Mouse (Mus musculus): ENCODE data around the gene Parp9. TPM values are rescaled to one million over a fixed set of nuclear protein-coding genes. Genes with fewer than 3 reads are reported as not detected.
"Not testable (repeated sequence)": the region's sequence is repeated elsewhere in the genome, so short reads cannot be mapped to it uniquely, and the experiment has no call there.

The Parp9 gene
- polyA plus RNA-seq (2015; fragmentation: Nextera tagmentation; extraction: Ambion mirVana), result 6.8 and 8.8 TPM in 2 replicates

DNA sequence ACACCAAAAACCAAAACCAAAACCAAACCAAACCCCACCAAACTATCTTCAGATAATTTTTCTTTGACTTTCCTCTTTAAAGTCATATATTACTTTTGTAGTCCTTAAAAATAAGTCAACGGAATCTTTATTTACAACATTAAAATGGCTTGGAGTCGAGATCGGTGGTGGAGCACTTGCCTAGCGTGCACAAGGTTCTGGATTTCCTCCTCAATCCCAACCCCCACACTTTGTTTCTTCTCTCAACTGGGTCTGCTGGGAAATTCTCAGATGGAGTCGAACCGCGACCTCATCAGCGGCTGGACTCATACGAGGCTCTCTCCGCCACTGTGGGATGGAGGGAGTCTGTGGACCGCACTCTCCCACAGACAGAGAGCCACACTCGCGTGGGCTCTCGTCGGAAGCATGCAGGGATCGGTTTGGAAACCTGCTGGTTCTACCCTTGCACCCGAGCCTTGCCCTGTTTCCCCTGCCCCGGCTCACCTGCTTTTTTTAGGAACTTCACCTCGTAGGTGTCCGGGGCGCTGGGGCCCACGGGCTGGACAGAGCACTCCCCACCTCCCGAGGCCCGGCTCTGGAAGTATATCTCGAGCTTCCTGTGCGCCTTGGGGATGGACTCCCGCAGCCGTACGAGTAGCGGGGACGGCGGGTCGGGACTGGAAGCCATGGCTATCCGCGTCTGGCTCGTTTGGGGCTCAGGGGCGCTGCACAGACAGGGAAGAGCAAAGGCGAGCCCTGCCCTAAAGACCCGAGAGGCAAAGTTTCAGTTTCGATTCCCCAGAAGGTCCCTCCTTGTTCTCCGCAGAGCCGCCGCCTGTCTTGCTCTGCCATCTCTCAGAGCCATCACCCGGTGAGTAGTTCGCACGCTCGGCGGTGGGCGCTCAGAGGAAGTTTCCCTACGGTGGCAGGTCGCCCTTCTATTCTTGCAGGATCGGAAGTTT, at the start of gene Parp9, which contains the start of gene Dtx3l:
Parp9 (plus strand) TSS at position 260 of the 941 bp plus-strand sequence.
Dtx3l (minus strand) TSS at position 941 of the 941 bp plus-strand sequence.
- peak within 1 kb of the TSS; percentile 86 for H3K9ac ChIP-seq
- peaks cover 6% of the 10 kb centered on the region; the same call in 1 of the 2 replicates for H3K36me3 ChIP-seq
- H3K4me1 ChIP-seq (replicated peaks), result peaks cover 26% of the 10 kb centered on the region
- no peaks in the 10 kb centered on the region for H3K9me3 ChIP-seq (replicated peaks)
- peak within 1 kb of the TSS; percentile 68 for H3K27ac ChIP-seq
- peak within 1 kb of the TSS; percentile 86 for H3K4me3 ChIP-seq (replicated peaks)
- WGBS (ENCODE audit: insufficient replicate concordance), result under 1% methylated on average over 52 of the region's 52 CpGs
- DNase-seq (peak; percentile 59), ATAC-seq (ENCODE audit: low read depth) (peak; percentile 82)
- no peaks in the 10 kb centered on the region for H3K27me3 ChIP-seq
- peak within 1 kb of the TSS; percentile 92 for H3K4me2 ChIP-seq

- Histone ChIP-seq H3K4me2 (no peak overlapping the region), H3K4me3 (replicated peaks) (no peak overlapping the region), H3K36me3 (no peaks in the 10 kb centered on the region), H3K4me1 (replicated peaks) (no peaks in the 10 kb centered on the region), H3K27me3 (no peaks in the 10 kb centered on the region), H3K27ac (no peak overlapping the region), H3K9ac (no peak overlapping the region), H3K9me3 (replicated peaks) (no peaks in the 10 kb centered on the region)
- WGBS (ENCODE audit: insufficient replicate concordance), result 77% methylated on average over 5 of the region's 5 CpGs
- DNase-seq, result no peak
- no peak for ATAC-seq (ENCODE audit: low read depth)
Observed at GRCm38 (mm10) chr16:35888910-35889309, 49.4 kb upstream of the Parp9 start.

DNA sequence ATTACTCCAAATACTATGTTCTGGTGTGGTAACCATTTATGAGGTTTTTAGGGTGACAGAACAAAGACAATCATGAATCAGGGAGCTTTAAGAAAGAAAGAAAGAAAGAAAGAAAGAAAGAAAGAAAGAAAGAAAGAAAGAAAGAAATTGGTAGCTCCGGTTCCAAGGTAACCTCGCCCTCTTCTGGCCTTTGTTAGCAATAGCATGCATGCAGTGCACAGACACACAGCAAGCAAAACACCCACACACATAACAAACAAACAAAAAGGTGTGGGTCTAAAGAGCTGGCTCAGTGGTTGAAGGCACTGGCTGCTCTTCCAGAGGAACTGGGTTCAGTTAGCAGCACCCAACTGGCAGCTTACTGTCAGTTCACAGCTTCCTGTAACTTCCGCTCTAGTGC, 47.6 kb upstream of the Parp9 start:
- ATAC-seq (ENCODE audit: low read depth) (no peak), DNase-seq (no peak)
- no peak overlapping the region for H3K4me2 ChIP-seq
- H3K27ac ChIP-seq, result no peak overlapping the region
- H3K27me3 ChIP-seq, result no peaks in the 10 kb centered on the region
- no peak overlapping the region for H3K9ac ChIP-seq
- no peaks in the 10 kb centered on the region for H3K9me3 ChIP-seq (replicated peaks)
- H3K4me1 ChIP-seq (replicated peaks), result no peaks in the 10 kb centered on the region
- 64% methylated on average over 3 of the region's 3 CpGs for WGBS (ENCODE audit: insufficient replicate concordance)
- H3K36me3 ChIP-seq, result no peaks in the 10 kb centered on the region
- no peak overlapping the region for H3K4me3 ChIP-seq (replicated peaks)

GRCm38 (mm10) chr16:35891603-35892002, 46.7 kb upstream of the Parp9 start:
- WGBS (ENCODE audit: insufficient replicate concordance), result 66% methylated on average over 5 of the region's 5 CpGs
- not testable (repeated sequence) for H3K9ac ChIP-seq

GRCm38 (mm10) chr16:35894997-35895396, 43.3 kb upstream of the Parp9 start:
- 54% methylated on average over 6 of the region's 6 CpGs for WGBS (ENCODE audit: insufficient replicate concordance)
- ATAC-seq (ENCODE audit: low read depth) (no peak), DNase-seq (no peak)
- Histone ChIP-seq H3K27me3 (no peaks in the 10 kb centered on the region), H3K9ac (no peak overlapping the region), H3K9me3 (replicated peaks) (no peaks in the 10 kb centered on the region), H3K4me1 (replicated peaks) (no peaks in the 10 kb centered on the region), H3K4me3 (replicated peaks) (no peak overlapping the region), H3K4me2 (no peak overlapping the region), H3K27ac (no peak overlapping the region), H3K36me3 (no peaks in the 10 kb centered on the region)

More at GRCm38 (mm10) chr16:35891603-35892002, 46.7 kb upstream of the Parp9 start:
- not testable (repeated sequence) for H3K4me1 ChIP-seq (replicated peaks); H3K36me3 ChIP-seq; H3K9me3 ChIP-seq (replicated peaks); DNase-seq; H3K27me3 ChIP-seq; H3K4me2 ChIP-seq; H3K27ac ChIP-seq; ATAC-seq (ENCODE audit: low read depth); H3K4me3 ChIP-seq (replicated peaks)

GRCm38 (mm10) chr16:35900541-35900940, 37.7 kb upstream of the Parp9 start:
- Histone ChIP-seq H3K4me2 (no peak overlapping the region), H3K27me3 (no peaks in the 10 kb centered on the region), H3K4me3 (replicated peaks) (no peak overlapping the region), H3K36me3 (no peaks in the 10 kb centered on the region), H3K9ac (no peak overlapping the region), H3K9me3 (replicated peaks) (no peaks in the 10 kb centered on the region), H3K4me1 (replicated peaks) (peaks cover 13% of the 10 kb centered on the region), H3K27ac (no peak overlapping the region)
- no peak for ATAC-seq (ENCODE audit: low read depth)
- DNase-seq, result no peak
- WGBS (ENCODE audit: insufficient replicate concordance), result 69% methylated on average over 3 of the region's 3 CpGs

DNA sequence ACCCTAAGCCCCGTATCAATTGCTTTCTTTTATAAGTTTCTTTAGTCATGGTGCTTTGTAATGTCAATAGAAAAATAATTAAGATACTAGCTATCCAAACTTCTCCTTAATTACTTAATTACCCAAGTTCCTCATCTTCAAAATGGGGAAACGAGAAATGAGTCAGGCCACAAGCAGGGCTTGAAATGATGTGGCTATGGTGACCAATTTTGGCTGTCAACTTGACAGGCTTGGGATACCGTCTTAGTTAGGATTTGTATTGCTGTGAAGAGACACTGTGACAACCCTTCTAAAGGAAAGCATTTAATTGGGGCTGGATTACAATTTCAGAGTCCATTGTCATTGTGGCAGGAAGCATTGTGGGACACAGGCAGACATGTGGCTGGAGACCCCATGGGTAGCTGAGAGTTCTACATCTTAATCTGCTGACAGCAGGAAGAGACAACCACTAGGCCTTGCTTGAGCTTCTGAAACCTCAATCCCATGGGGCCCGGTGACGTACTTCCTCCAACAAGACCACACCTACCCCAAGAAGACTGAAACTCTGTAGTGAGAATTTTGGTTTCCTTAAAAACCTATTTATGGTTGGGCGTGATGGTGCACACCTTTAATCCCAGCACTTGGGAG, 35.1 kb upstream of the Parp9 start:
- Histone ChIP-seq H3K27me3 (no peaks in the 10 kb centered on the region), H3K9ac (no peak overlapping the region), H3K27ac (no peak overlapping the region), H3K4me3 (replicated peaks) (no peak overlapping the region), H3K4me2 (no peak overlapping the region), H3K36me3 (no peaks in the 10 kb centered on the region), H3K9me3 (replicated peaks) (no peaks in the 10 kb centered on the region), H3K4me1 (replicated peaks) (peaks cover 23% of the 10 kb centered on the region)
- DNase-seq (no peak), ATAC-seq (ENCODE audit: low read depth) (no peak)
- WGBS (ENCODE audit: insufficient replicate concordance), result 59% methylated on average over 6 of the region's 6 CpGs

DNA sequence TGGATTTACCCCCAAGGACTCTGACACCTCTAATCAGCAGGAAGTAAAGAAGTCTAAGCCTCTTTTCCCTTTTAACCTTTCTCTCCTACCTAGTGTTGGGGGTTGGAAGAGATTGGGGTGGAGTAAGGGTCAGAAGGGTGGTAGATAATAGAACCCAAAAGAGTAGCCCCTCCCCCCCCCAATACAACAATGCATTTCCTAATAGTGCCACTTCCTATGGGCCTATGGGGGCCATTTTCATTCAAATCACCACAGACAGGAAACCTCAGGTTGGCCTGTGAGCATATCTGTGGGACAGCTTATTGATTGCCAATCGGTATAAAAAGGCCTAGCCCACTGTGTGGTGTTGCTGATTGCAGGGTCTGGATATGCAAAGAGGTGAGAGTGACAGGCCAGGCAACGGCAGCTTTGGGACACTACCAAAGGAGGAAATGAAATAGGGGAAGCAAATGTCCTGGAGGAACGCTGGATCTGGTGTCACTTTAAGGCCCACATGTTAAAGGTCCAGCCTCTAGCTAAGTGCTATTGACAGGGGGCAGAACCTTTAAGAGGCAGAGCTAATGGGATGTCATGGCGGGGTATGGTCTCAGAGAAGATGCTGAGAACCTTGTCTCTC, 34.0 kb upstream of the Parp9 start:
- Histone ChIP-seq H3K4me1 (replicated peaks) (peaks cover 23% of the 10 kb centered on the region), H3K27me3 (no peaks in the 10 kb centered on the region), H3K9ac (no peak overlapping the region), H3K4me2 (no peak overlapping the region), H3K9me3 (replicated peaks) (no peaks in the 10 kb centered on the region), H3K27ac (no peak overlapping the region), H3K36me3 (no peaks in the 10 kb centered on the region), H3K4me3 (replicated peaks) (no peak overlapping the region)
- no peak for DNase-seq
- no peak for ATAC-seq (ENCODE audit: low read depth)
- WGBS (ENCODE audit: insufficient replicate concordance), result 37% methylated on average over 4 of the region's 4 CpGs

DNA sequence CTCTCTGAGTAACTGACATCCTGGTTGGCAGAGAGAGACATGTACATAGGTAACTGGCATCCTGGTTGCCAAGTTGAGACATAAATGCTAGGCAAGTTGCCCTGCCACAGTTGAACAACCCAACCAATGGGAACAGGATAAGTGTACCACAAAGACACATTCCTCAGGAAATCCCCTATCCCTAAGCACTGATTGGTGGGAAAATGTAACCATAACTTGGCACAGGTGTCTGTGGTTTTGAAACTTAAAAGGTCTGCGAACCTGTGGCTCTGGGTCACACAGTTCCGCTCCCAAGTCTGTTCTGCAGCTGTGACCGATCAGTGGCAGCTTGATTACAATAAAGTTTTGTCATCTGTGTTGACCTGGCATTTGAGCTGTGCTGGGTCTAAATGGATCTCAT, 32.9 kb upstream of the Parp9 start:
- DNase-seq (no peak), ATAC-seq (ENCODE audit: low read depth) (no peak)
- Histone ChIP-seq H3K27me3 (no peaks in the 10 kb centered on the region), H3K4me2 (0 out of 2 replicates have a peak overlapping the region, but pooled peaks have one; percentile 2), H3K9ac (no peak overlapping the region), H3K4me3 (replicated peaks) (no peak overlapping the region), H3K4me1 (replicated peaks) (peaks cover 23% of the 10 kb centered on the region), H3K9me3 (replicated peaks) (no peaks in the 10 kb centered on the region), H3K36me3 (no peaks in the 10 kb centered on the region), H3K27ac (peak overlapping the region; percentile 65)
- WGBS (ENCODE audit: insufficient replicate concordance), result 80% methylated on average over 3 of the region's 3 CpGs

DNA sequence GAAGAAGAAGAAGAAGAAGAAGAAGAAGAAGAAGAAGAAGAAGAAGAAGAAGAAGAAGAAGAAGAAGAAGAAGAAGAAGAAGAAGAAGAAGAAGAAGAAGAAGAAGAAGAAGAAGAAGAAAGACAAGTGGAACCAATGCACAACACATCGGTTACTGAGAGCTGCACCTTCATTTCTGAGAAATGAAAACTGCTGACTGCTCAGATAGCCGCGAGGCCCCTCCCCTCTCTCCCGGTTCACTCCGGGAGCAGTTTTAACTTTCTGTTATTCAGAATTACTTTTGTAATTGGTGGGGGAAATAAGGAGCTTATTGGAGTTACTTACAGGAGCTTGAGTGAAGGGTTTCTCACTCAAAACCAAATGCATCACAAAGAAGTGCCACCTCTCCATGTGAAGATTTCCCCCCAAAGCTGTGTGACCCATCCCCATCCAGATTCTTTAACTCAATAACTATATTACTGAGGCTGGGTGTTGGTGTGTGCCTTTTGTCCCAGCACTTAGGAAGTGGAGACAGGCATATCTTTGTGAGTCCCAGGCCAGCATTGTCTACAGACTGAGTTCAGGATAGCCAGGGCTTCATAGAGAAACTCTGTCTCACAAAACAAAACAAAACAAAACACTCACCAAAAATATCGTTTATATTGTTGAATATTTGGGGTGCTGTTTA, 32.3 kb upstream of the Parp9 start:
- no peaks in the 10 kb centered on the region for H3K9me3 ChIP-seq (replicated peaks)
- ATAC-seq (ENCODE audit: low read depth), result peak; percentile 90
- peaks cover 23% of the 10 kb centered on the region for H3K4me1 ChIP-seq (replicated peaks)
- no peaks in the 10 kb centered on the region for H3K36me3 ChIP-seq
- H3K27ac ChIP-seq, result peak overlapping the region; percentile 80
- peak overlapping the region; percentile 43 for H3K4me3 ChIP-seq (replicated peaks)
- DNase-seq, result peak; percentile 55
- H3K27me3 ChIP-seq, result no peaks in the 10 kb centered on the region
- 36% methylated on average over 6 of the region's 6 CpGs for WGBS (ENCODE audit: insufficient replicate concordance)
- H3K9ac ChIP-seq, result peak overlapping the region; percentile 35; the same call in 1 of the 2 replicates
- peak overlapping the region; percentile 51 for H3K4me2 ChIP-seq

DNA sequence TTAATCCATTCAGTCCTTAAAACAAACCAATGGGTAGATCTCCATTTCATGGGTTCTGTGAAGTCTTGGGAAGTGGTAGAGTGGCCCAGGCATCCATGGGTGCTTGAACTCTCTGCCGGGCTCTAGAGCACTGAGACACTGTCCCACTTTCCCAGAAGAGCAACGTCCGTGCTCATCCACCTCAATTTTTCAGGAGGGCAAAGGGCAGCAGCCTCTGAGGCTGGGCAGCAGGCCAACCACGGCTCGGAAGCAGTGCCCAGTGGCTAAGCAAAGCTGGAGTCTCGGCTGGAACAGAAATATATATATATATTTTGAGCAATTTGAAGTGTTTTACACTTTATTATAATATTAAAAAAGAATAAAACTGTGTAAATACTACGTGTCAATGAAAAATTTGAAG, 31.4 kb upstream of the Parp9 start:
- Histone ChIP-seq H3K27me3 (no peaks in the 10 kb centered on the region), H3K27ac (no peak overlapping the region), H3K4me2 (no peak overlapping the region), H3K9ac (no peak overlapping the region), H3K9me3 (replicated peaks) (no peaks in the 10 kb centered on the region), H3K4me1 (replicated peaks) (peaks cover 23% of the 10 kb centered on the region), H3K36me3 (no peaks in the 10 kb centered on the region), H3K4me3 (replicated peaks) (no peak overlapping the region)
- ATAC-seq (ENCODE audit: low read depth) (no peak), DNase-seq (no peak)
- WGBS (ENCODE audit: insufficient replicate concordance), result 67% methylated on average over 7 of the region's 7 CpGs
